Mouse (Mus musculus): Measurements from ENCODE around the gene Hrc.

The Hrc gene

DNA sequence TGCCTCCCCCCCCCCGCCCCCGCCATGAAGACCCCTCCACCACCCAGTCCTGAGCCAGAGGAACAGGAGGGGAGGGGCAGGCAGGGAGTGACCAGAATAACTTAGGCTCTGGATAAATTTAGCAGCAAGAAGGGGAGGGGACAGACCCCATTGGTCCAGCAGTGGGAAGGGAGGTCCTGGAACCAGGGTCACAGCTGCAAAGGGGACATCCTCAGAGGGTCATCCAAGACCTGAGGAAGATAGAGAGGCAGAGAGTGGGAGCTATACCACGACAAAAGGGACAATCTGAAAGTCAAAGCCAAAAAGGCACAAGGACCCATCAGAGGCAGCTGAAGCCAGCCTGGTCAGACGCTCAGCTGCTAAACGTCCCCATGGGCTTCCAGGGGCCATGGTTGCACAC is at the start of gene Hrc:
Gene Hrc (plus strand): TSS at position 235 of the 400 bp plus-strand sequence.
- peak; percentile 9 for DNase-seq (ENCODE audit: low spot score)

DNA sequence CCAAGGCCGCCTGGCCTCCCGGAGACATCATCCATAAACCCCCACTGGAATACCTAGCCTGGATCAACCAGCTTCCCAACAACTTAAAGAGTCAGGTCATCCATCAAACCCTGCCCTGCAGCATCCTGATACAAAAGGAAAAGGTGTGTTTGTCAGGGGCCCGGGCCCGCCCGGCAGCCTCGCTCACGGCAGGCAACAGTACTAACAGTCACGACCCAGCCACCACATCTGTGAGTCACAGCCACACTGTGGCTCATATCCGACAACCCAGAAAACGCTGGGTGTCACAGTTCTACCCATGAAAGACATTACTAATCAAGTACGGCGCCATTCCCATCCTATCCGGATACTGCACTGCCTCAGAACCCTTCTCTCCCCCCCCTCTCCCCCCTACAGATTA is 48.6 kb upstream of the Hrc start:
- no peak for DNase-seq (ENCODE audit: low spot score)

DNA sequence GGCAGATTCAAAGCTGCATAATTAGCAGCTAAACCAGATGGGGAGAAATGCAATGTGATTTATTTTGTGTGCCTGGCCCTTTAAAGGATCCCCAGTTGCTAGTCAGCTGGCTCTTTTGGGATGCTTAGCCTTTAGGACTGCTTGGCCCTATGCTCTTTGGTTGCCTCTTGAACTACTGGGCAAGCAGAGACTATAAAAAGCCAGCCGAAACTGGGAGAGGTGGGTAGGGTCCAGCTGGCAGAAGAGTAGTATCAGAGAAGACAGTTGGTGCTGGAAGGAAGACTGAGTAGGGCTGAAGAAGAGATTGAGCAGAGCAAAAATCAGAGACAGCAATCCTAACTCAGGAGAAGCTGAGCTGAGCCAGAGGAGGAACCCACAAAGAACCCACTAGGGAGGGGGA is 38.5 kb upstream of the Hrc start:
- no peak for DNase-seq (ENCODE audit: low spot score)

DNA sequence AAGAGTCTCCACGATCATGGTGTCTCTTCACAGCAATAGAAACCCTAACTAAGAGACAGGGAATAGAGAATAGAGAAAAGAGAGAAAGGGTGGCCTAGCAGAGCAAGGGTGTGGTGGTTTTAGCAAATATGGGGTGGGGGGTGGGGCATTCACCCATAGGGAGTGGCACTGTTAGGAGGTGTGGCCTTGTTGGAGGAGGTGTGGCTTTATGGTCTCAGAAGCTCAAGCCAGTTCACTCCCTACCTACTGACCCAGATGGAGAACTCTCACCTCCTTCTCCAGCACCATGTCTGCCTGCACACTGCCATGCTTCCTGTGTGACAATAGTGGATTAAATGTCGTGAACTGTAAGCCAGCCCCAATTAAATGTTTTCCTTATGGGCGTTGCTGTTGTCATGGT is 37.5 kb upstream of the Hrc start:
- no peak for DNase-seq (ENCODE audit: low spot score)

DNA sequence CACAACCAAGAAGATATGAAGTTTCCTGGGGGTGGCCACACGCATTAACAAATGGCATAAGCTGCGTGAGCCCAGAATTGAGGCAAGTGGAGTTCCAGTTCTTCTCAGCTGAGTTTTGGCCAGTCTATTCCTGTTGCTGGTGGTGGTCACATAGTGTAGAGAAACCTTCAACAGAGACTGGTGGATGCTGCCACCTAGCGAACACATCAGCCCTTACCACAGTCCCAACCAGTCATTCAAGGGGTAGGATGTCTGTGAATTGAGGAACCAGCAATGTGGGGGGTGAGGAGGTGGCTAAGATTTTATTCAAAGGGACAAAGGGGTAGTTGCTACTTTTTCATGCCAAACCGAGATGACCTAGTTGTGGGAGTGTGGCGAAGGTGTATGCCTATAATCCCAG is 35.3 kb upstream of the Hrc start:
- DNase-seq (ENCODE audit: low spot score): peak; percentile 88

DNA sequence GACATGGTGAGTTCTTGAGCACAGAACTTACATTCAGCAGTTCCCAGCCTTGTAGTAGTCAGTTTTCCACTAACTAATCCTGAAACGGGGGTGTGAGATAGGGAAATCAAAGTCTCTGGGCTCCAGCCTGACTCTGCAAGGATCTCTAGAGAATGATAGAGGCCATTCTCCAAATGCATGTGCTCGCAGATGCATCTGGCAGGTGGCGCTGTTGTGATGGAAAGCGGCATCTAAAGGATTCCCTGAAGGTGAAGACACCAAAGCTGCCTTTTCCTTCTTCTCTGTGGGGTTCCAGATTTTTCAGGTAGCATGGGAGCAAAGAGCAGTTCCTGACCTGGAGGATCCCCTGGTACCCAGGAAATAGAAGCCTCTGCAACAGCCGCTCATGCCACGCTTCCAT is 34.8 kb upstream of the Hrc start:
- DNase-seq (ENCODE audit: low spot score): peak; percentile 79

DNA sequence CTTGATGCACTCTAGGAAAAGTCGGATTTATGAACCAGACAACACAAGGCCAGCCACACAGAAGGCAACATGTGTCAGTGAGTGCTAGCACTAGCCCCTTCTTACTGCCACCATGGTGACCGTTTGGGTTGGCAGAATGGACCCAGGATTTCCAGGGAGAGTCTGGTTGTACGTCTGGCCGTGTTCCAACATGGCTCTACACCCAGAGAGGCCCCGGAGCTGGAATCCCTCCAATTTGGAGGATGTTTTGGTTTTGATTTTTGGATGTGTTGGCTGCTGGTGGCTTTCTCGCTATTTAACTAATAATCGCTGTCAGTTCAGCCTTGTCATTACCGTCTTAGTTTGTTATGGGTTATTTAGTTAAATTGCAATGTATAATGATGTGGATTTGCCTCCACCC is 32.5 kb upstream of the Hrc start:
- DNase-seq (ENCODE audit: low spot score): no peak

DNA sequence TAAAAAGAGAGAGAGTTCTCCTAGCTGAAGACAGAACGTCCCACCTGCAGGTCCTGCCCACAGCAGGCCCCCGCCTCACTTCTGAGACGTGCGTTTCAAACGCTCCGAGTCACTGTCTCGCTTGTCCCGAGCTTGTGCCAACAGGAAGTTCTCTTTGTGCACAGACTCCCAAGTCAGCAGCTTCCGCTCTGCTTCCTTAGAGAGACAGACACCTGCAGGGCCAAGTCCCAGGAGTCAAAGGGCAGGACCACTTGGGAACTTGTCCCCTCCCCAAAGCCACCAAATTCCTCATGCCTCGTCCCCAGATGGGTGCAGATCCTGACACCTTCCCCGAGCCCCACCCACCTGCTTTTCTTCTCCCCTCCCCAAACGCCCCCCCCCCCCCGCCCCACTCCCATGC is 30.2 kb upstream of the Hrc start:
- DNase-seq (ENCODE audit: low spot score): peak; percentile 19

DNA sequence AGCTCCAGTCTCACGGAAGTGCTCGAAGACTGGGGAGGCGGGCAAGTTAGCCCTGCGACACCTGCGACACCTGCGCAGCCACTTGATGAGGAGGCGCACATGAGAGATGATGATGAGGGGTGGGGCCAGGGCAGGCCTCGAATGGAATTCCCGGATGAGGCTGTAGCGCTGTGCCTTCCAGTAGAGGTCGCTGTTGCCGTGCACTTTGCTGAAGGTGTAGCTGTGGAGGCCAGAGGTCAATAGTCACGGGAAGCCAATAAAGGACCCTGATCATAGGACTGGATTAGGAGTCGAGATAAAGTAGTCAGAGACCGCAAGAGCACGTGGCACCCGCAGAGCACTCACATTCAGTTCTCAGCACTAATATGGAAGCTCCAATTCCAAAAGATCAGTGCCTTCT is 29.8 kb upstream of the Hrc start:
- peak; percentile 92 for DNase-seq (ENCODE audit: low spot score)

DNA sequence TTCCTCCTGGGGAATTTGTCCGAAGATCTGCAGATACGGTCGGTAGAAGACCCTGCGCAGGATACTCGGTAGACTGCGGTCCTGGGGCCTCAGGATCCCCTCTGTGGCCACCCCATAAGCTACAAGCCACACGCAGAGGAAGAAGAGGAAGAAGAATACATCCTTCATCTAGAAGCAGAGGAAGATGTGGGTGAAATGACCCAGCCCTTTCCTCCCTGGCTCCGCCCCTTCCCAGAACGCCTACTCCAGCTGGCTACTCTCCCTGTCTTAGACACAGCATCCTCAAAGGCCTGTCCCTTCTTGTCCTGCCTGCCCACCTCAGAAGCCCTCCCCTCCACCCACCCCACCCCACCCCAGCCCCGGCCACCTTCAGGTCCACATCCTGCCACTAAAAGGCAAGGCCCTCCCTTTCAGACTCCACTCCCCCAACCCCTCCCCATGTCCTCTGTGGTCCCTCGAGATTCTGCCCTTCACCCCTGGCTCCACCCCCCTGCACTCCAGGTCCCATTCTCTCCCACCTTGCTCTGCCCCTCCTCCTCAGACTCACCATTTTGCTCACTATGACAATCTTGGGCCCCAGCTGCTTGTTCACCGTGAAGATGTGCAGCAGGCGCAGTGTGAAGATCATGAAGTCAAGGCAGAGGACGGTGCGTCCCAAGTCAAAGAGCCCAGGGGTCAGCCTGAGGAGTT is 26.4 kb upstream of the Hrc start:
- no peak for DNase-seq (ENCODE audit: low spot score)

DNA sequence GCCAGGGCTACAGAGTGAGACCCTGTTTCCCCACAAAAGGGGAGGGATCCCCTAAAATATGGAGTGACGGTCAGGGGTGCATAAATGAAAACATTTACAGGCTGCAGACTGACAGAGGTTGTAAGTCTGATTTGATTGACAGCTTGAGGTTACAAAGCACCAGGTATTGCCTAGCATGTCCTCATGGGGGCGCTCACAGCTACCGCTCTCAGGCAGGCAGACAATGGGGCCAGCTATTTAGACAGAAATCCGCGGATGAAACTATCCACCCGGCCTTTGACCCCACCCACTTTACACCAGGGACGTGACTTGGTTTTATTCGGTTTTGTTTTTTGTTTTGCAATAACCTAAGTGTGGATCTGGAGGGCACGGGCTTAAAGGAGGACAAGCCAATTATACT is 25.6 kb upstream of the Hrc start:
- DNase-seq (ENCODE audit: low spot score): peak; percentile 84

DNA sequence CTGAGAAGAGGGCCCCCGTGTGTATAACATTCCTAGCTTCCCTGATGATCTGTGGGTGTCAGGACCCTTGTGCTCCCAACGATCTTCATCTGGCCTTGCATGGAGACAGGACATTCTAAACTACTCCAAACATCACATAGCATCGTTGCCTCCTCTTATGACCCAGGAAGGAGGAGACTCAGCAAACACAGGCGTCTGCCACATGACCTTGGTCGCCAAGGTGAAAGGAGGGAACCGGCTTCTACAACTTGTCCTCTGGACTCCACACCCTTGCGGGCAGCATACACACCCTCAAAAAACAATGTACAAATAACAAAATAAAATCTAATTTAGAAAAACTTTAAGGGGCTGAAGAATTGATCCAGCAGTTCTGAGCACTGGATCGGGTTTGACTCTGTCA is 23.1 kb upstream of the Hrc start:
- no peak for DNase-seq (ENCODE audit: low spot score)

DNA sequence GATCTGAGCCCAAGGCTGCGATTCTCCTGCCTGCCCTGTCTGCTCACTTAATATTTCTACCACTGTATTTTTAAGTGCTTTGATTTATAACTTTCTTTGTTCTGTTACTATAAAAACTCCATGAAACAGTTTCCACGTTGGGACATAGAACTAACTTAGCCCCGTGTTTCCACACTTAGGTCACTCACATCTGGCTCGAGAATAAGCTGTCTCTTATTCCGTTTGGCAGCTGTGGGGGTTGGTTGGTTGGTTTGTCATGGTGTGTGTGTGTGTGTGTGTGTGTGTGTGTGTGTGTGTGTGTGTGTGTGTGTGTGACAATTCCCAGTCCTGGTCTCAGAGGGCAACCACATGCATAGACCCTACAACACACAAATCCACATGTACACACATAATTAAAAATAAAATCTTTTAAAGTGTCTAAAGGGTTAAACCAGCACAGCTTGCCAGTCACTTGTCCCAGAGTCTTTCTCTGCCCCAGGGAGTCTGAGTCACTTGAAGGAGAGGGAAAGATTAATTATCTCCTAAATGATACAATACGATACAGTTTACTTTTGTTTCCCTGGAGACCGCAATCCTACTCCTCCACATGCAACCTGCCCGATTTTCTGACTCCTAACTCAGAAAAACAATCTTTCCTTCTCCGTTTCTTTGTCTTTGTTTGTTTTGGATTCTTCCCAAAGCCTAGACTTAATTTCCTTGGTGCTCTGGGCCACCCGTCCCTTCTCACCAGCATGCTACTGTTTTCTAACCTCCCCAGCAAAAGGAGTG is 22.2 kb upstream of the Hrc start:
- peak; percentile 21 for DNase-seq (ENCODE audit: low spot score)

DNA sequence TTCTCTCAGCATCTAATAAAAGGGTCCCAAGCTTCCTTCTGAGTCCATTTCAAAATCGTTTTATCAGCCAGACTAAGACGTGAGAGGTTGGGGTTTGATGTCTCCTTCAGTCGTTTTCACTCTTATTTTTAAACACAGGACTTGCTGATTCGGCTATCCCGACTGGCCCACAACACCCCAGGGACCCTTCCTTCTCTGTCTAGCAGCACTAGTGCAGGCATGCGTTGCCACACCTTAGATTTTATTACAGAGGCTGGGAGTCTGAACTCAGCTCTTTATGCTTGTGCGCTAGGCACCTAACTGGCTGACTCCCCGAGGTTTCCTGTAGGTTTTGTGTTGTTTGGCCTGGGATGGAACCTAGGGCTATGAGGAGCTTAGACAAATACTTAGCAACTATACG is 21.6 kb upstream of the Hrc start:
- no peak for DNase-seq (ENCODE audit: low spot score)

DNA sequence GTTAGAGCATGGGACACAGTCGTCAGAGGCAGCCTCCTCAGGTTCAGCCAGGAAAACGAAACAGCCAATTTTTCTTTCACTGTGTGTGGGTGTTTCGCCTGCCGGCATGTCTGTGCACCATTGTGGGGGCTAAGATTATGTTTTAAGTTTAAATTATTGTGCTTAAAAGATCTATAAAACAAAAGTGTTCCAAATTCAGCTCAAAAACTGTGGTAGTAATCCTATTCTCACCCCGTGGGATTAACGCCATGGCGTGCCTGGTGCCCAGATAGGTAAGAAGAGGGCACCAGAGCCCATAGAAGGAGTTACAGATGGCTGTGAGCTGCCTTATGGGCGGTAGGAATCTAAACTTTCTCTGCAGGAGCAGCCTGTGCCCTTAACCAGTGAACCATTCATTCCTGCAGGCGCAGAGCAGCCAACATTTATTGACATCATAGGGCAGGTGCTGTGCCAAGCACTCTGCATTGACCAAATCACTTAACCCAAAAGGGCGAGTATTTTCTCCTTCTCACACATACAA is 19.8 kb upstream of the Hrc start:
- DNase-seq (ENCODE audit: low spot score): no peak

DNA sequence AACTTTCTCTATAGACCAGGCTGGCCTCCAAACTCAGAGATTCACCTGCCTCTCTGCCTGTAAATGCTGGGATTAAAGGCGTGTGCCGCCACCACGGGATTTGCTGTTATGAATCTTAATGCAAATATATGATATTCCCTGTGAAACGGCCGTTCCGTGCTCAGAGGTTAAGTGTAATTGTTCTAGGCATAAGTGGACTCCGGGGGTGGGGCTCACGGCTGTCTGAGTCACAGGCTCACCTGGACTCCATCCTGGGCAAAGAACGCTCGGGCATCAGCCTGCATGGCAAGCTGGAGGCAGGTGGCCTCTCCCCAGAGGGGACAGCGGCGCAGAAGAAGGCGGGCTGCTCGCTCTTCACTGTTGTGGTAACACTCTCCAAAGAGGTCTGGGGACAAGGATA is 18.6 kb upstream of the Hrc start:
- no peak for DNase-seq (ENCODE audit: low spot score)

DNA sequence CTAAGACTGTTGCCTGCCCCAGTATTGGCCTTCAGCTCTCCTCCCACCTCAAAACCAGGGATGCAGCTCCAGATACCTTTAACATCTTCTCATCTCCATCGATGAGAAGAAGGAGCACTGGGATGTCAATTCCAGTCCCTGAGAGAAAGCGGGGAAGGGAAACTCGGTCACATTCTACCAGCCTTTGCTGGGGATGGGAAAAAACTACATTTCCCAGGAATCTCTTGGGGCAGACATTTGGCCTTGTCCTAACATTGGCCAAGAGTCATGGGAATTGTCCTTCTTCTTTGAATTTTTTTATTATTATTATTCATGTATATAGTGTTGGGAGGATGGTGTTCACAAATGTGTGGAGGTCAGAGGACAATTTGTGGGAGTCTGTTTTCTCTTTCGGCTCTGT is 12.8 kb upstream of the Hrc start:
- no peak for DNase-seq (ENCODE audit: low spot score)

DNA sequence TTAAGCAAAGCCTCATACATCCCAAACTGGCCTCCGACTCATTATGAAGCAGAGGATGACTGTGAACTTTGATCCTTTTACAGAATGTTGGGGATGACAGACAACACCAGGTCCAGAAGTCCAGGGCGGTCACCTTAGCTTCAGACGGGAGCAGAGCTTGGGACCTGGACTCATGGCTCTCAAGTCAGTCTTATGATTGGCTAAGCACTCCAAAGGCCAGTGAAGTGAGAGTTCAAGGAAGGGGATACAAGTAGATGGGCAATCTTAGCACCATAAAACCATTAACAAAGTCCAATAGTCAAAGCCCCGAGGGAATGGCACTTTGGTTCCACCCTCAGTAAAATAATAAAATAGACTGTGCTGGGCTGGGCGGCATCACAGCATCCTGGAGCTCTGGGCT is 12.0 kb upstream of the Hrc start:
- no peak for DNase-seq (ENCODE audit: low spot score)

DNA sequence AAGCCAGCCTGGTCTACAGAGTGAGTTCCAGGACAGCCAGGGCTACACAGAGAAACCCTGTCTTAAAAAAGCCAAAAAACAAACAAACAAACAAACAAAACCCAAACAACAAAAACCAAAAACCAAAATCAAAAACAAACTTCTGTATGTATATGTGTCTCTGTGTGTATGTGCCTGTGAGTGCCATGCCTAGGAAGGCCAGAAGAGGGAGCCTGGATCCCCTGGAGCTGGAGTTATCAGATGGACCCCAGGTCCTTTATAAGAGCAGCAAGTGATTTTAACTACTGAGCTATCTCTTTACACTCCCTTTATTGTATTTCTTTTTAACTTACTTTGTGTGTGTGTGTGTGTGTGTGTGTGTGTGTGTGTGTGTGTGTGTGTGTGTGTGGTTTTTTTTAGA is 9.3 kb upstream of the Hrc start:
- DNase-seq (ENCODE audit: low spot score): no peak

DNA sequence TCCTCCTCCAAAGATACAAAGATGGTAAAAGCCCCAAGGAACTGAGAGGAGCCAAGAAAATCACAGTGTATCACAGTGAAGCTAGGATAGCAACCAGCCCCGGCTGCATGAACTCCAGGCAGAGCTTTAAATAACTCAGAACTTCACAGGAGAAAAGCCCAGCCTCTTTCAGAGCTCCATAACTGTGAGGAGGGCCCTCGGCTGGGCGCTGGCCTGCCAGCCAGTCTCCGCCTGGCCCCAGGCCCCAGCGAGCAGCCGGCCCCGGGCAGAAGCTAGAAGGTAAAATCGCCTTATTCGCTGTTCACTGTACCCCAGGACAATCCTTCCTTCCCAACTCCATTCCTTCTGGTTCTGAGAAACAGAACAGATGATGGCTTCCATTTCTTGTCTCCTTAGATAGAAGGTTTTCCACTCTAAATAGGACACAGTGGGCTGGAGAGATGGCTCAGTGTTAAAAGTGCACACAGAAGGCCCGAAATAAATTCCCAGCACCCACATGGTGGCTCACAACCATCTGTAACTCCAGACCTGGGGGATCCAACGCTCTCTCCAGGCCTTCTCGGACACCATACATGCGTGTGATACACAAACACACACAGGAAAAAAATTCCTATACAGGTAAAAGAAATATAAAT is 6.1 kb upstream of the Hrc start:
- DNase-seq (ENCODE audit: low spot score): no peak

DNA sequence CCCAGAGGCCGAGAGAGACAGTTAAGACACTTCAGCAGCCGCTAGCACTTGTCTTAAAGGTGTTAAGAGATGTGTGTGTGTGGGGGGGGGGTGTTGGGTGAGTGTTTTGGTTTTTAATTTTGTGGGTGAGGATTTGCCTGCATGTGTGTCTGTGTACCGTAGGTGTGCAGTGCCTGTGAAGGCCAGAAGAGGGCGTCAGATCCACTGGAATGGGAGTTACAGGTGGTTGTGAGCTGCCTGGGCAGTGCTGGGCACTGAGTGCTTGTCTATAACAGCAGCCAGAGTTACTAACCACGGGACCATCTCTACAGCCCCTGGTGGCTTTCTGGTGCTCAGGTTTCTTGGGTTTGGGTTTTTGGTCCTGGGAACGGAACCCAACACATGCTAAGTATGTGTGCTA is 3.6 kb upstream of the Hrc start:
- DNase-seq (ENCODE audit: low spot score): no peak

DNA sequence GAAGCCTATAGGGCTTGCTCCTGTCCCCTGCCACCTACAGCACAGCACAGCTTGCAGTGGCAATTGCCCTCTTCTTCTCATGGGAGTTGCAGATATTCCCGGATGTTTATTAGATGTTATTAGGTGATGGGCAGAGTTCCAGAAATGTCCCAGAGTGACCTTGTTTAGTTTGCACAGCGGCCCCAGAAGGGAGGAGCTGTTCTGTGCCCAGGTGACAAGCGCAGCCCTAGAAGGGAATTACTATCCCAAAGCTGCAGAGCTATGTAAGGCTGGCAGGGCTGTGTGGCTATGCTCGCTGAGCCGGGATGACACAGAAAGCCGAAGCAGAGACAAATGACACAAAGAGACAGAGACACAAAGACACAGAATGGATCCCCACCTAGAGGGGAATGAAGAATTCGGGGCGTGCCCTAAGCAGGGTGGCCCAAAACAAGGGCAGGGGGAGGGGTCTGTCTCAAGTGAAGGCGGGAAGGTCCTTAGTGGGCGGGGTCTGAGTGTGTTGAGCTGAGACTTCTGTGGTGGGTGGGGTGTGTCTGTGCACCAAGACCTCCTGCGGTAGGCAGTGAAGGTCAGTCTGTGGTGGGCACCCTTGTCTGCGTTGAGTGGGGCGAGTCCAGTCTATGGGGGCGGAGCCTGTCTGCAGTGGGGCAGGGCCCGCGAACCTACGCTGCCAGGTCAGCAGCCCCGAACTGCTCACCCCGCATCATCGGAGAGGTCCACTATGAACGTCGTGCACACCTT is 2.2 kb upstream of the Hrc start:
- peak; percentile 82 for DNase-seq (ENCODE audit: low spot score)

Data from embryo, embryonic 10 days (tissue).